Mouse (Mus musculus): ENCODE results near the gene Hoxa13. TPM values are rescaled to one million over a fixed set of nuclear protein-coding genes. Genes with fewer than 3 reads are reported as not detected.

Gene Hoxa13
- polyA plus RNA-seq, 1 experiment = 0.77 TPM

- Histone ChIP-seq H3ac (ENCODE audit: control insufficient read depth, insufficient read length, low read depth) (peak overlapping the region; percentile 44), H3K79me2 (ENCODE audit: control insufficient read depth, insufficient read depth) (peaks cover 98% of the 10 kb centered on the region), H3K27me3 (ENCODE audit: control insufficient read depth, insufficient read depth, insufficient read length) (no peaks in the 10 kb centered on the region), H3K79me3 (ENCODE audit: low read depth) (peaks cover 75% of the 10 kb centered on the region), H3K4me3 (ENCODE audit: insufficient read depth, poor library complexity, severe bottlenecking) (peak overlapping the region; percentile 76), H3K36me3 (ENCODE audit: control insufficient read depth, insufficient read depth) (peaks cover 11% of the 10 kb centered on the region)
- TF ChIP-seq CEBPB (IDR thresholded peaks at IDR 0.05; ENCODE audit: low read depth) (no peak), USF1 (IDR thresholded peaks at IDR 0.05; ENCODE audit: low read depth) (no peak), MAX (IDR thresholded peaks at IDR 0.05) (no peak), MYOD1 (IDR thresholded peaks at IDR 0.05; ENCODE audit: control insufficient read depth, insufficient read length, low read depth) (no peak), CTCF (IDR thresholded peaks at IDR 0.05; ENCODE audit: control insufficient read depth, insufficient read depth, insufficient read length) (no peak), MYOG (IDR thresholded peaks at IDR 0.05; ENCODE audit: control insufficient read depth, extremely low read depth, insufficient read length) (no peak), FOSL1 (IDR thresholded peaks at IDR 0.05; ENCODE audit: insufficient read depth, low read length, poor library complexity, severe bottlenecking) (no peak)
Observed at GRCm38 (mm10) chr6:52226569-52227257, 34.0 kb downstream of the Hoxa13 start.

DNA sequence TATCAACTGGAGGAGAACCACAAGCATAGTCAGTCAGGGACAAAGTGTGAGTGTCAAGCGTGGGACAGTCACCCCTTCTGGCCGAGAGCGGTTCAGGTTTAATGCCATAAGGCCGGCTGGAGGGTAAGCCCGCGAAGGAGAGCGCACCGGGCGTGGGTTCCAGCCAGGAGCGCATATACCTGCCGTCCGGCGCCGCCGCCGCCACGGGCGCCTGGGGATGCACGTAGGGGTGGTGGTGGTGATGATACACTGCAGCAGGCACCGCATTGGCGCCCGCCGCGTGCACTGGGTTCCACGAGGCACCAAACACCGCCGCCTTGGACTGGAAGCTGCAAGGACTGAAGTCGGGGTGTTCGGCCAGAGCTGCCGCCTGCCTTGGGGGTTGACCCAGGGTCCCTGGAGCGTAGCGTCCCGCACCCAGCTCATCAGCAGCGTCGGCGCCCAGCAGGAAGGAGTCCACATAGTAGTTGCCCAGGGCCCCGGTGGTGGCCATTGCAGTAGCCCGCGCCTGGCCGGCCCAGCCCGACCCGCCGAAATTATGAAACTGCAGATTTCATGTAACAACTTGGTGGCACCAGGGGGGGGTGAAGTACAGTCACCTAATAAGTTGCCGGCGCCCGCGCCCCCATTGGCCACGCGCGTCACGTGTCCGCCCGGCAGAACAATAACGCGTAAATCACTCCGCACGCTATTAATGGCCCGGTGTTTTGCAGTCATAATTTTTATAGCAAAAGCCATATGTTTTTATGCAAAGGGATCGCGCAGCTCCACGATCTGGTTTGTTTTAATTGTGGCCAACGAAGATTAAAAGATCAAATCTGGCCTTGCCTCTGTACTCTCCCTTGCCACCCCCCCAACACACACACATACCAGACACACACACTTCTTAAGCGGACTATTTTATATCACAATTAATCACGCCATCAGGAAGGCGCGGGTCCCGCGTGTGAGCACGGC is 34.8 kb downstream of the Hoxa13 start:
- H3K79me3 ChIP-seq (ENCODE audit: low read depth) = peaks cover 67% of the 10 kb centered on the region
- peaks cover 11% of the 10 kb centered on the region for H3K36me3 ChIP-seq (ENCODE audit: control insufficient read depth, insufficient read depth)
- H3K79me2 ChIP-seq (ENCODE audit: control insufficient read depth, insufficient read depth) = peaks cover 90% of the 10 kb centered on the region
- H3K4me3 ChIP-seq (ENCODE audit: insufficient read depth, poor library complexity, severe bottlenecking) = peak overlapping the region; percentile 76
- H3K27me3 ChIP-seq (ENCODE audit: control insufficient read depth, insufficient read depth, insufficient read length) = no peaks in the 10 kb centered on the region
- no peak for TF ChIP-seq MAX (IDR thresholded peaks at IDR 0.05)
- no peak for TF ChIP-seq CTCF (IDR thresholded peaks at IDR 0.05; ENCODE audit: control insufficient read depth, insufficient read depth, insufficient read length)
- no peak for TF ChIP-seq CEBPB (IDR thresholded peaks at IDR 0.05; ENCODE audit: low read depth)
- TF ChIP-seq MYOG (IDR thresholded peaks at IDR 0.05; ENCODE audit: control insufficient read depth, extremely low read depth, insufficient read length) = no peak
- TF ChIP-seq MYOD1 (IDR thresholded peaks at IDR 0.05; ENCODE audit: control insufficient read depth, insufficient read length, low read depth) = peak; percentile 2
- TF ChIP-seq FOSL1 (IDR thresholded peaks at IDR 0.05; ENCODE audit: insufficient read depth, low read length, poor library complexity, severe bottlenecking) = no peak
- peak; percentile 99 for TF ChIP-seq USF1 (IDR thresholded peaks at IDR 0.05; ENCODE audit: low read depth)
- peak overlapping the region; percentile 98 for H3ac ChIP-seq (ENCODE audit: control insufficient read depth, insufficient read length, low read depth)

- H3K79me2 ChIP-seq (ENCODE audit: control insufficient read depth, insufficient read depth) = peaks cover 83% of the 10 kb centered on the region
- no peaks in the 10 kb centered on the region for H3K27me3 ChIP-seq (ENCODE audit: control insufficient read depth, insufficient read depth, insufficient read length)
- no peak for TF ChIP-seq CTCF (IDR thresholded peaks at IDR 0.05; ENCODE audit: control insufficient read depth, insufficient read depth, insufficient read length)
- TF ChIP-seq MAX (IDR thresholded peaks at IDR 0.05) = no peak
- no peak for TF ChIP-seq MYOD1 (IDR thresholded peaks at IDR 0.05; ENCODE audit: control insufficient read depth, insufficient read length, low read depth)
- TF ChIP-seq USF1 (IDR thresholded peaks at IDR 0.05; ENCODE audit: low read depth) = no peak
- no peak for TF ChIP-seq FOSL1 (IDR thresholded peaks at IDR 0.05; ENCODE audit: insufficient read depth, low read length, poor library complexity, severe bottlenecking)
- TF ChIP-seq MYOG (IDR thresholded peaks at IDR 0.05; ENCODE audit: control insufficient read depth, extremely low read depth, insufficient read length) = no peak
- TF ChIP-seq CEBPB (IDR thresholded peaks at IDR 0.05; ENCODE audit: low read depth) = no peak
- H3K4me3 ChIP-seq (ENCODE audit: insufficient read depth, poor library complexity, severe bottlenecking) = peak overlapping the region; percentile 76
- H3ac ChIP-seq (ENCODE audit: control insufficient read depth, insufficient read length, low read depth) = peak overlapping the region; percentile 98
- peaks cover 60% of the 10 kb centered on the region for H3K79me3 ChIP-seq (ENCODE audit: low read depth)
- H3K36me3 ChIP-seq (ENCODE audit: control insufficient read depth, insufficient read depth) = peaks cover 11% of the 10 kb centered on the region
Observed at GRCm38 (mm10) chr6:52224895-52225611, 35.6 kb downstream of the Hoxa13 start.

DNA sequence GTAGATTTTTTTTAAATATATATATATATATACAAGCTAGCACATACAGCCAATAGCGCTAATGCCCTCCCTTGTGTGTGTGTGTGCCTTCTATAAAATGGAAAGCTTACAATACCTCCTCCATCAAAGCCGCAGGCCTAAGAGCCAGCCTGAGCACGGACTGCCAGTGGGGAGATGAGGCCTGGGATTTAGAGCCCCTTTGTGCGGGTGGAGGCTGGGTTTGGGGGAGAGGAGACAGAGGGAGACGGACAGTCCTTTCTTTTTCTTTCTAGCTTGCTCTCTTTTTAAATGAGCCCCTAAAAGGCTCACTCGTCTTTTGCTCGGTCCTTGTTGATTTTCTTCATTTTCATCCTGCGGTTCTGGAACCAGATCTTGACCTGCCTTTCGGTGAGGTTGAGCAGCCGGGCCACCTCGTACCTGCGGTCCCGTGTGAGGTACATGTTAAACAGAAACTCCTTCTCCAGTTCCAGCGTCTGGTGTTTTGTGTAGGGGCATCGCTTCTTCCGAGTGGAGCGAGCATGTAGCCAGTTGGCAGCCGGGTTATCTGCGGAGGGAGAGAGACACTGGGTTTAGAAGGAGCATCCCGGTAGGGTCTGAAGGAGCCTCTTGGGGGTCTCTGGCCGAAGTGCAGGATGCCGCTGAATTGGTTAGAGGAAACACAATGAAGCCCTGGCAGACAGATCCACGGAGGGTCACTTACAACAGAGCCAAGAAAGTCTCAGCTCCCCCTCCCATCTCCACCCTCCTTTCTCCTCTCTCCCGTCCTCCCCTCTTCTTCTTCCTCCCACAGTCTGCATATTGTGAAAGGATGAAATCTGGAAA is 36.5 kb downstream of the Hoxa13 start:
- TF ChIP-seq MYOD1 (IDR thresholded peaks at IDR 0.05; ENCODE audit: control insufficient read depth, insufficient read length, low read depth) = no peak
- no peak for TF ChIP-seq MYOG (IDR thresholded peaks at IDR 0.05; ENCODE audit: control insufficient read depth, extremely low read depth, insufficient read length)
- no peak for TF ChIP-seq CEBPB (IDR thresholded peaks at IDR 0.05; ENCODE audit: low read depth)
- no peak for TF ChIP-seq FOSL1 (IDR thresholded peaks at IDR 0.05; ENCODE audit: insufficient read depth, low read length, poor library complexity, severe bottlenecking)
- no peak for TF ChIP-seq USF1 (IDR thresholded peaks at IDR 0.05; ENCODE audit: low read depth)
- TF ChIP-seq CTCF (IDR thresholded peaks at IDR 0.05; ENCODE audit: control insufficient read depth, insufficient read depth, insufficient read length) = no peak
- no peak for TF ChIP-seq MAX (IDR thresholded peaks at IDR 0.05)
- Histone ChIP-seq H3ac (ENCODE audit: control insufficient read depth, insufficient read length, low read depth) (peak overlapping the region; percentile 66), H3K79me2 (ENCODE audit: control insufficient read depth, insufficient read depth) (peaks cover 83% of the 10 kb centered on the region), H3K27me3 (ENCODE audit: control insufficient read depth, insufficient read depth, insufficient read length) (no peaks in the 10 kb centered on the region), H3K79me3 (ENCODE audit: low read depth) (peaks cover 52% of the 10 kb centered on the region), H3K4me3 (ENCODE audit: insufficient read depth, poor library complexity, severe bottlenecking) (peak overlapping the region; percentile 76), H3K36me3 (ENCODE audit: control insufficient read depth, insufficient read depth) (peaks cover 11% of the 10 kb centered on the region)
